Mouse (Mus musculus): ENCODE measurements around the gene Sytl3.

The Sytl3 gene

DNA sequence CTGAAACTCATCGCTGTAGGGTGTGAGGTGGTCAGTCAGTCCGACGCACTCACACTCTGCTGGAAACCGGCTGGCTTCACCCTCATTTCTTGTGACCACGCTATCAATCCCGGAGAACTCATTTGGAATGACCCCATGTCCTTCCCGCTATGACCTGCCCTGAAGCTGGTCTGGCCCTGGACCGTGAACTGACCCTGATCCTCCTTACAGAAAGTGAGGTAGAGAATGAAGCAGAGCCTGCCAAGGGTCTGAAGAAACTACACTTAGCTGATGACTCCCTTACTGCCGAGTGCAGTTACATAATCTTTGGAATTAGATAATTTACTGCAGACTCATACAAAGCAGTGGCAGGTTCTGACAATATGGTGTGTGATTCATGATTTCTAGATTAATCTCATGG lies 96.3 kb downstream of the Sytl3 start:
- DNase-seq (ENCODE audit: low spot score in 2 of 2), result no peak

DNA sequence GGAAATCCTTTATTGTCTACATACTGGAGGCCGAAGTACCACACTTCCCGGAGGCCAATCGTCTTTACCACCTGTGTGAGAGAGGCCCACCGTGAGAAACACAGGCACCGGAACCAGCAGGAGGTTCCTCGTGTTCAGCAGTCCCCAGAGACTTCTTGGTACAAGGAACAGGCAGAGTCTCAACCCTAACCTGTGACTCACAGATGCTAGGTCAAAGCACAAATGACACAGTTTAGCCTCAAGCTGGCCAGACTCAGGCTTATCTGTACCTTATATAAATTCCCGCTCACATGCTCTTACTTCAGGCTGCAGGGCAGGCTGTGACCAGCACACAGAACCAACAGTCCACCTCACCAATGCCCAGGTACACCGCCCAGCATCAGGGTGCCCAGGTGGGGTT lies 97.0 kb downstream of the Sytl3 start:
- no peak for DNase-seq (ENCODE audit: low spot score in 2 of 2)

DNA sequence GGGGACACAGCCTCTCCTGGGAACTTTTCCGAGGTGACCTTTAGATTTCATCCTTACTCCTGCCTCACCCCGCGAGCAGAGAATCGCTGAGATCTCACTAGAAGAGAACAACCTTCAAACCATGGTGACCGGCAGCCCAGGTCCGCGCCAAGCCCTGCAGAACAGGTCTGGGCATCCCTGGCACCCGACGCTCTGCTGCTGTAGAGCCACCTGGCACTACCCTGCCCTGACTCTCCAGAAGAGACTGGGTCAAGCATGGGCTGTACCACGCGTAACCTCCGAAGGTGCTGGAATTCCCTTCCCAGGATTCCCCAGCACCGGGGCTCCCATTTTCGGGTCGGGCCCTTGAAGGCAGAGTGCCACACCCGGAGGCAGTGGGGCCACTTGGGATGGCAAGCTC lies 99.0 kb downstream of the Sytl3 start:
- no peak for DNase-seq (ENCODE audit: low spot score in 2 of 2)

DNA sequence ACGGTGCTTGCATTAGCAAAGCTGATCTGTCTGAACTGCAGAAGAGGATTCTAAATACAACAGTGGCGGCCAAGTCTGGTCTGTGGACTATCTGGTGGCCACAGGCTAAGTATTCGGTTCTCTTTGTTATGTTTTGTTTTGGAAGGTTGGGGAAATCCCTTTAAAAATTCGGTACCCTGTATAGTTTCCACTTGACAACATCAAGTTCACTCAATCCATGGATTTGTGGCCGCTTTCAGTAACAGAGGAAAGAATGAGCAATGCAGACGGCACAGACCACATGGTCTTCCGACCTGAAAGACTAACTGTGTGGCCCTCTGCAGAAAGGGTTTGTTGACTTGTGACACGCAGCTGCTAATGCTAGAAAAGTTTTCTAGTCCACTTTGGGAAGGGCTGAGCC lies 100.0 kb downstream of the Sytl3 start:
- DNase-seq (ENCODE audit: low spot score in 2 of 2), result no peak

DNA sequence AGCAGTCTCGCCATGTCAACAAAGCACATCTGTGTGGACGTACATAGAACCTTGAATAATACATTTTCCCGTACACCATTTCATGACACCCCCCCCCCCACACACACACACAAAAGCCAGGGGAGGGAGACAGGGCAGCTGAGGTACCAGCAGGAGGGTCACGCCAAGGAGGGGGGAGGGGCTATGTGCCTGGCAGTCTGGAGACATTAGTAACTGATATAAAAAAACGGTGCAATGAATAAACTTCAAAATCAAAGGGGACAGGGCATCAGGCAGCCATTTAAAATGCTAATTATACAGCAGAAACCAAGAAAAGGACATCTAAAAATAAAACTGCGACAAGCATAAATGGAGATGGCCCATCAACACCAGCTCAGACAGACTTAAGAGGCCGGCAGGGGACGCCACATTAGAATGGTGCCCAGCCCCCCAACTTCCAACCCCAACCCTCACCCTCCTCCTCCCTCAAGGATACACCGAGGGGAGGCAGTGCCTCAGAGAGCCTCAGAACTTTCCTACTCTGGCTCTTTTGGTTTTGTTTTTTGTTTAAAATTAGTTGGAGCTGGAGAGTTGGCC lies 100.9 kb downstream of the Sytl3 start:
- DNase-seq (ENCODE audit: low spot score in 2 of 2), result no peak

DNA sequence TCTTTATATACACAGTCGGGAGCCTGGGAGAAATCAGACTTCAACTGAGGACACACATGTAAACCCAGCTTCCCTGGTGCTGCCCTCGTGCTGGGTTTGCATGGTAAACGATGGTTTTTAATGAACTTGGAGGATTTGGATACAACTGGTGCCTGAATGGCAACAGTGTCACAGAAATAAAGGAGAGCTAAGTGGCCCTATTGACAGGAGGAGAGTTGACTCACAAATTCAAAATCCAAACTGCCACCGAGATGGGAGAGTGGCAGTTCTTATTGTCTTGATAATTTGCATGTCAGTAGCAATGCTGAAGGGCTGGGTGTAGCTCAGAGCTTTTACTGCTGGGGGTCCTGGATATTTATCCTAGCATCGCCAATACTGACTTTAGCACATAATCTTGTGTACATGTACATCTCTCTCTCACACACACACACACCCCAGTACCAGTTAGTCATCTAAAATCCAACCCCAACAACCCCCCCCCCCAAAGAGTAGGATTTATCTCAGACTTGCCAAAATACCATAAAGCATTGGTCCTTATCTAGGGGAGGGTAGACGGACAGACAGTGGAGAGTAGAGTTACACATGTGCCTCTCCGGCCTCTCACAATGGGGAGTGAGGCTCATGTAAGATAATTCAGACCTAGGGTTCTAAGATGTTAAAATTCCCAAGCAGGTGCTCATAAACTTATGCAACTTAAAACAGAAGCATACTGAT lies 104.8 kb downstream of the Sytl3 start:
- no peak for DNase-seq (ENCODE audit: low spot score in 2 of 2)

DNA sequence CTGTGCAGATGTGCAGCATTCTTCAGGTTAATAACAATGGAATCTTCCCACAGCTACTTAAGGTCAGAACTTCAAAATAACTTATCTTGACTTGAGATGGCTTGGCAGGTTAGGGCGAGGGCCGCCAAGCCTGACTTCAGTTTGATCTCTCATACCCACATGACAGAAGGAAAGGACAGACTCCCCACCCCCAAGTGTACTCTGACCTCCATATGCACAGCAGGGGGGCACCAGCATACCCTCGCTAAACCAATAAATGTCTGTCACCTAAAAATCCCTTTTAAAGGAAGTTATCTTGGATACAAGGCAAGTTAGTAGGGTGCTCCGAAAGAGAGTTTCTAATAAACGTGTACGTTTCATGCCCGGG lies 105.3 kb downstream of the Sytl3 start:
- no peak for DNase-seq (ENCODE audit: low spot score in 2 of 2)

DNA sequence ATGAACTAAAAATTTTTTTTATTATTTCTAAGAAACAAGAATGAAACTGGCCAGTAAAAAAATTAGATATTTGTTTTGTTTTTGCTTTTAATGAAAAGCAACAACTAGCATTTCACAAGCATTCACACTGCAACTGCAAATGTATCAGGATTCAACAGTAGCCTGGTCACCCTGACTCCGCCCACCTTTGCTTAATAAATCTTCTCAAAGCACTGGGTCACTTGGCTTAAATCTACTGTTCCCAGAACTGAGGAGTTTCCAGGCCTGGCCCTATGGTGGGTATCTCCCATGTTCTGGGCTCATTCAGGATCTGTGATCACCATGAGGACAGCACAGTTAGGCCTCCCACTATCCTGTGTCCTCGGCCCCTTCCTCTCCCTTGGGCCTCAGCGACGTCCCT lies 105.8 kb downstream of the Sytl3 start:
- no peak for DNase-seq (ENCODE audit: low spot score in 2 of 2)

DNA sequence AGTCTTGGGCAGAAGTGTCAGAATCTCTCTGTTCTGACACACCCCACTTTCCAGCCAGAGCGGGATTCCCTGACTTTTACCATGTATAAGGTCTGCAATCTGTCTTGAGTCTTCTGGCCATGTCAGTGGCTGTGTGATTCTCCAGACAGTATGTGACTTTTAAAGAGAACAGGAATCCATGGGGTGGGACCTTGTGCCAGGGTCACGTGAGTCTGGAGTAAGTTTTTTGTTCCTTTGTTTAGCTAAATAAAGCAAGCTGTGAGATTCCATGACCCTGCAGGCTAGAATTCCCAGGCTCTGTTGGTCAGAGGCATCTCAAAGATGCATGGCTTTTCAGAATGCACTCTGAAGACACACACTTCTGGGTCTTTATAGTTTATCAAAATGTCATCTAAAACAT lies 107.0 kb downstream of the Sytl3 start:
- DNase-seq (ENCODE audit: low spot score in 2 of 2), result no peak

DNA sequence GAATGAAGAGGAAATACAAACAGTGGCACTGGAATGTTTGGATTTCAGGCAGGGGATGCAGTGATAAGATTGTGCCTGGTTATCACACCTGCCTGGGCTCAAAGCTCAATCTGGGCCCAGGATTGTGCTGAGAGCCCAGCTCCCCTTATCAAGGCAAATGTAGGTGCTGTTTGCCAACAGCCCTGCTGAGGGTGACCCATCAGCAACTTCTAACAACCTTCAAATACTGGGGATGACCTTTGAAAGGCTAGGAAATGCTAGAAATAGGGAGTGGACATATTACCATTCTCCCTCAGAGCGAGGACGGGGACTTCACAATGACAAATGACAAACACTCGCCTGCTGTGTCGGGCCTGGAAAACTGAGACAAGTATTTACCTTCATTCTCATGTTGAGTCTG lies 107.9 kb downstream of the Sytl3 start:
- DNase-seq (ENCODE audit: low spot score in 2 of 2), result no peak

DNA sequence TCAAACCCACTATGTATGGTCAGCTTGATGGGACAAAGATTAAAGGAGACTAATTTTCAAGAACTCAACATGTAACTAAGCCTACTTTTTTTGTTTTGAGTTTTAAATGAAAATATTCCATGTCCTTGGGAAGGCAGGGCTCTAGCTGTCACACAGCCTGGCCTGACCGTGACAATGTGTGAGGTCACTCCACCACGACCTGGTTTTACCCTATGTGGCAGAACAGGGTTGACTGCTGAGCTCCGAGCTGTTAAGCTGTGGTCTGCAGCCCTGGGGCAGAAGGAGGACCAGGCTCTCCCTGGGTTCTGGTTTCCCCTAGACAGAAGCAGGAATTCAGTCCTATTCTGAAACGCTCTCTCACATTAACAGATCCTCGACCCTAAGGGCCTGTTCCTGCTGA lies 108.9 kb downstream of the Sytl3 start:
- no peak for DNase-seq (ENCODE audit: low spot score in 2 of 2)

DNA sequence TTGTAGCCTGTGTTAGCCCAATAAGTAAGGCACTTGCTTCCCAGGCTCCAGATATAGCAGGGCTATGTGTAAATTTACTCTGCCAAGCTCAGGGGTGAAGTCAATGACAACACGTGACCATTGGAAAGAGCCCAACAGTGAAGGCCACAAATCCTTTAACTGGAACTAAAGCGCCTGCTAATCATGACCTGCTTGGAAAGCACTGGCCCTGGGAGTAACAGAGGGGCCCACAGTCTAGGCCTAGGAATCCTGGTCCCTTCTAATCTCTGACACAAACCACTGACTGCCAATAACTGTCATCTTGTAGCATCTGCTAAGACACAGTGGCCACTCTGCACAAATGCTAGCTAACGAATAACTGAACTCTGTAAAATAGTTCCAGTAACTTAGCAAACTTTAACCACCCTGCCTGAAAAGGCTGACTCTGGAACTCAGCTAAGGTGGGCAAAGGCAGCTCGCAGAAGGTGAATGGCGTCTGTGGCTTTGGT lies 109.5 kb downstream of the Sytl3 start:
- no peak for DNase-seq (ENCODE audit: low spot score in 2 of 2)

DNA sequence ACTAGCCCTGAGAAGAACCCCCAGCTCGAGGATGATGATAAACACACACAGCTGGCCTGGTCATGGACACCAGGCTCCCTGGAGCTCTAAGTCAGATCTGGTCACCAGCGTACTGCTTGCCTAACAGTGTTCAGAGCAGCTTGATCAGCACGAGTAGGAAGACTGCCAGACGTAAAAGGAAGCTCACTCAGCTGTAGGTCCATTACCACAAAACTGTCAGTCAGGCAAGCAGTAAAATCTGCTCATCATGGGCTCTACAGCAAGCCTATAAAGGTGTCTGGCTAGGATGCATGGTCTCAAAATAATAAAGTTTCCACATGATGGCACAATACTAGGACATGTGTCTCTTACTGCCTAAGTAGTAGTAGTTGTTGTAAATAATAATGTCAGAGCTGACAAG lies 110.7 kb downstream of the Sytl3 start:
- DNase-seq (ENCODE audit: low spot score in 2 of 2), result no peak

DNA sequence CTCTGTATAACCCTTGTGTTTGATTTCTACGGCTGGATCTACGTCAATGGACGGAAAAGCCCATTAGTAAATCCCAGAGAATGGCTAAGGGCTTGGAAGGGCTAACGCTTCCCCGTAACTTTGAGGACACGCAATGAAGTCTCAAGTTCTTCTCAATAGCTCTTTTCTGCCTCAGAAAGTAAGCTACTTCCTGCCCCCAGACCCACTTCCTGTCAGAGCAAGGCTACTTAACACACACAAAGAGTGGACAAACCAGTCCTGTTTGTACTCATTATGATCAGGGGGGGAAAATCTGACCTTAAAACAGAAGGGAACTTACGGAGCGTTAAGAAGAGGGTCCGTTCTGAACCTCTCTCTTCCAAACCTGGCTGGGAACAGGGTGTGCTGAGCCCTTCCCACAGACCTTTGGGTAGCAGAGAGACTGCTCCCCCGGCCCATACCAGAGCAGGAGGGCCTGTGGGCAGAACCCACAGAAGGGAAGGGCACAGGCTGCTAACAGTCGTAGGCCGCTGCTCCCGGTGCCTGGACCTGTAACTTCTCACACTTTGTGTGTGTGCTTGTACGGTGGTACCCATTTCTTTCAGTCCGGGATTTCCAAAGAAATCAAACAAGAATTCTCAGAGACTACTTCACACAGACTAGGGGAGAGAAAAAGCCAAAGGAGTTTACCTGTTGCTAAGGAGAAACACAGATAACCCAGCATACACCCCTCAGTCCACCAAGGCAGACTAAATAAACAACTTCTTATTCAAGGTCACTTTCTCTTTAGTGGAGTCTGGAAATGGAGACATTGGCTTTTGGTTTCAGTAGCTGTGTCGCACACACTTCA lies 113.0 kb downstream of the Sytl3 start:
- DNase-seq (ENCODE audit: low spot score in 2 of 2), result no peak

DNA sequence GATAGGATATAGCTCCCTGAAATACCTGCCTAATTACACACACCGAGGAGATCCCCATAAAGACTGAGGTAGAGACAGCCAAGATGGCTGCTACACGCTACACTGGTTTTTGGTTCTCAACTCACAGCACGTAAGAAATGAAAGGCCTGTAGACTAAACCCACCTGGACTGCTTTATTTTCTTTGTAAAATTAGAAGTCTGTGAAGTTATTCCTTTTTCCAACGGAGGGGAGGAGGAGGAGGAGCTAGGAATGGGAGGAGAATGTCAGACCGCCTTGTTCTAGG lies 113.5 kb downstream of the Sytl3 start:
- no peak for DNase-seq (ENCODE audit: low spot score in 2 of 2)

DNA sequence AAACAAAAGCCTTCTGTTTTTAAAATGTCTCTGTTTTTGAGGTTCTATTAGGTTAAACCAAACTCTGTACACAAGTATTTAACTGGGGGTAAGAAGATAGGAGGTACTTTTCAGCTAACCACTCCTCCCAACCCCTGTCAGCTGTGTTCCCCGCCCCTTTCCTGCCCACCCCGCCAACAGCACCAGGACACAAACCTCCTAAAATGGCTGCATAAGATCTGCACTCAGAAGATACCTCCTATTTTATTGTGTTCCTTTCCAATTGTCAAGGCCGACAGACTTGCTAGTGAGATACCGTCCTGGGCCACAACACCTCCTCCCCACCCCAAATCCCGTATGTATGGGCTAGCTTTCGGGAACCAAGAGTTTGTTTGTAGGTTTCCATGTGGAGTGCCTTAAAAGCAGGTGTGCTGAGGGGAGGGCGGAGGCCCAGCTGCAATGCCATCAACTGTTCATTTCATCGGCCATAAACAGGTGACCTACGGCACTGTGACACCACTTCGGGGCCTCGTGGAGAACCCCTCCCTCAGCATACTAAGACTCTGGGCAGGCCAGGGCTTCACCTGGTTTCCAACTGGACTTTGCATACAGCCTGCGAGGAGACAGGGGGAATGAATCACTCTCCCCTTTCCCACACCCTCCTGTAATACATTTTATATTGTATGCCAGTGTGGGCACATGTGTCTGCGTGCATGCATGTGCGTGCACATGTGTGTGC lies 114.5 kb downstream of the Sytl3 start:
- DNase-seq (ENCODE audit: low spot score in 2 of 2), result no peak

DNA sequence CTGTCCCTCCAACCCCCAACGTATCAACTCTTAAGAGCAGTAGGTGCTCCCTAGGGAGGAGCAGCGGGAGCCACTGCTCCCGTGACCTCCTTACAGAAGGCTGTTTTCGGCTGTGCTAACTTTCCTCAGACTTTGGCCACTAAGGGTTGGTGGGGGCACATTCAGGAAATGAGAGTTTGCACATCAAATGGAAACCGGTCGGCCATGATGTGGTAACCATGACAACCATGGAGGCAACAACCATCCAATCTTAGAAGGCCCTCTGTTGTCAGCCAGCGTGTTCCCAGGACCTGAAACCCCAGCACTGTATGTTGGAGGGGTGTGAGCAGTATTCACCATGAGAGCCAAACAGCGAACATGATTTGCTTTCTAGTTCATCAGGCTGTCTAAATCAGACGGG lies 116.3 kb downstream of the Sytl3 start:
- no peak for DNase-seq (ENCODE audit: low spot score in 2 of 2)

DNA sequence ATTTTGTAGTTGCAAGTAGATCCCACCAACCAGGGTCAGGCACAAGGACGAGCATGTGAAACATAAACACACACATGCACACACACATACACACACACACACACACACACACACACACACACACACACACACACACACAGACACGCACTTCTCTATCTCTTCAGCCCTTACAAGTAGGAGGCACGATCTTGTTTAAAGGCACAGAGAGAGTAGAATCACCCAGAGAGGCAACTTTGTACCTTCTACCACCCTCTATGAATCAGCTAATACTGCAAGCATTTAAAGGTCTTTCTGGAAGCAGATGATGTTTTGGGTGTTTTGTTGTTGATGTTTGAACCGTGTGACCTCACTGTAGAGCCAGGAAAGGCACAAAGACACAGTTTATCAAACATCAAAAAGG lies 116.8 kb downstream of the Sytl3 start:
- DNase-seq (ENCODE audit: low spot score in 2 of 2), result no peak

DNA sequence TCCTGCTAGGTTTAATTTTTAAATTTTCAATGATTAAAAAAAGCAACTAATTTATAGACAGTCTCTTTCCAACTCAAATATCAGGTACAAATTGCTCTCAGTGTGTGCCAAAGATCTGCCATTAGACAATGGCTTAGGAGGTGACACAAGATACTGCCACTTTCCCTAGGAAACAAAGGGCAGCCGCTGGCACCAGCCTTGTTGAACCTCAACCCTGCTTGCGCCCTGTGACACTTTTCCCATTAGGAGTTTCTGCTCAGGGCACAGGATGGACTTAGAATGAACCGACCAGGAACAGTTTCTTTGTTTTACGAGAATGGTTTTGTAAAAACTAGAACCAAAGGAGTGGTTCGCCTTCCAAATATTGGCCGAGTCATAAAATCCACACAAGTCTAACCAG lies 117.2 kb downstream of the Sytl3 start:
- DNase-seq (ENCODE audit: low spot score in 2 of 2), result no peak

DNA sequence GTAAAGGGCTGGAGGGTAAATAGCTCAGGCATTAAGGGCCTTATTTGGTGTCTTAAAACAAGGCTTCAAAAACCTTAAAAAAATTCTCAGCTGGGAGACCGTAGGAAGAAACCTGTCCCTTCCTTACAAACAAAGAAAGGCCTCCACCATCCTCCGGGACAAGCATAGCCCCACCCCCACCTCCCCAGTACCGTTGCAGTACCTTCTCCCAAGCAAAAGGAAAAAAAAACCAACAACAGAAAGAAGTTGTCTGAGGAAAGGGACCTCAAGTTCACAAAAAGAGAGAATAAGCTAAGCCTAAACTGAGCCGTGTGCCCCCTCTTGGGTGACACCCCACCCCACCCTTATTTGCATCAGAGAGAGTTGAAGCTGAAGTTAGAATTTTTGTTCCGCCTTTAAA lies 117.7 kb downstream of the Sytl3 start:
- no peak for DNase-seq (ENCODE audit: low spot score in 2 of 2)

DNA sequence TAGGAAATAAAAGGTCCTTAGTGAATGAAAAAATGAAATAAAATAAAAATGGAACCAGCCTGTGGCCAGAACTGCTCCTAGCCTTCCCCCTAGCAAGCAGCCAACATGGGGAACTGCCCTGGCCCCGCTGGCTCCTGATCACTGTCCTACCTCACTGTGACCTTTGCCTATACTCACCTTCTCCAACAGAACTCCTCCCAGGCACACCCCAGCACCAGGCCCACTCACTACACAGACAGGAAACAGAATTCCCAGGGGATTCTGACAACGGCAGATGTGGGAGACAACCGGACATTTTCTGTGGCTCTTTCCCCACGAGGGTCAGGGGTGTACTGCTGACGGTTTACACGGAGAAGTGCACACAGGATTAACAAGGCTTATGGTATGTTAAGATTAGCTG lies 118.2 kb downstream of the Sytl3 start:
- no peak for DNase-seq (ENCODE audit: low spot score in 2 of 2)

DNA sequence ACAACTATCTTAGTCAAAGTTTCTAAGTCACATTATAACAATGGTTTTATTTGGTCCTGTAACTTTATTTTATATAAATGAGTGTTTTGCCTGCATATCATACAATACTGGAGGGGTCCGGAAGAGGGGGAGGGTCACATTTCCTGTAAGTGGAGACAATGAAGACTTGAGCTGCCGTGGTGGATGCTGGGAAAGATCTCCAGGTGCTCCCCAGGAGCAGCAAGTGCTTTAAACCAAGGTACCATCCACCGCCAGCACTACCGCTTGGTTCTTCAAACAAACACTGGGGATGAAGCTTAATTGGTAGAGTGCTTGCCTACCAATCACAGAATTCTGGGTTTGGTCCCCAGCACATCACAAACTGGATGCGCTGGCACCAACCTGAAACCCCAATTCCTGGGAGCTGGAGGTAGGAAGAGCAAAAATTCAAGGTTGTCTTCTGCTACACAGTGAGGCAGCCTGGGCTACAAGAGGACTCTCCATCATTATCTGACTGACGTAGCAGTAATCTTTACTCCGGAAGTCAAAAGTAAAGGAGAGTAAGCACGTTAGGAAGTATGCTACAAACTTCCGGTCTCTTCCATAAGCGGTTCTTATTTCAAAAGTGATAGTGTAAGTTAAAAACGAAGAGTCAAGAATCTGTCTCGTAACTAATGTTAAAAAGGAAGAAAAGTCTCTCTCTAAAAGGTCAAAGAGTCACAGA lies 118.9 kb downstream of the Sytl3 start:
- no peak for DNase-seq (ENCODE audit: low spot score in 2 of 2)

Data from frontal cortex, postnatal 36 days (tissue).